Mouse (Mus musculus) cortical plate, adult 2 months (tissue): ENCODE measurements around the gene Mtrex.

Source experiments
- CTCF ChIP-seq: fragments of 200-500 bp; IDR thresholded peaks from 2 replicates; pipeline ENCODE4 v1.5.1; 2011; ENCODE audit warnings: mild to moderate bottlenecking, control low read depth, low read length; ENCODE audit not compliant: insufficient read depth; ENCODE audit errors: extremely low read depth
- POLR2A ChIP-seq: fragments of 200-500 bp; IDR thresholded peaks from 2 replicates; pipeline ENCODE4 v1.6.1; 2011; ENCODE audit warnings: mild to moderate bottlenecking, low read length, control low read depth; ENCODE audit not compliant: insufficient read depth; ENCODE audit errors: extremely low read depth

- TF ChIP-seq POLR2A (peak; percentile 48; the same call in 1 of the 2 replicates), CTCF (no peak)
These were observed at the start of gene Mtrex, which contains the start of gene Dhx29 for GRCm38 (mm10) chr13:112927287-112928001.
